Mouse (Mus musculus): ENCODE results near the gene Slc22a27. TPM values are rescaled to one million over a fixed set of nuclear protein-coding genes. Genes with fewer than 3 reads are reported as not detected.
"Not testable (repeated sequence)": the region's sequence is repeated elsewhere in the genome, so short reads cannot be mapped to it uniquely, and the experiment has no call there.

Gene Slc22a27
- polyA plus RNA-seq (2016; fragmentation: Nextera tagmentation; extraction: Ambion mirVana) = not detected in 2 replicates

DNA sequence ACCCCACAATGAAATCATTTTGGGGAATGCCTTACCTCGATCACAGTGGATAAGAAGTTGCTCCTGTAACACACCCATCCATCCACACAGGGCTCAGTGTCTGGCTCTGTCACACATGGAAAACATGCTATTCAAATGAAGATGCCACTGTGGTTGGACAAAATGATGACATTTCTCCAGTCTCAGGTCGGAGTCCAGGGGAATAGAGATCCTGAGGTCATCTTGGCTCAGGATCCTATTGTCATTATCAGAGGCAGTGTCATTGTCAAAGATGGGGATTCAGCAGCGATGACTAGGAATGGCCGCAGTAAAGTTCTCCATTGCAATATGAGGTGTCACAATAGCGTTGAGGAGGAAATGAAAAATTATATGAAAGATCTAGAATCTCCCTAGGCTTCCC is at the start of gene Slc22a27:
Gene Slc22a27, minus strand, starts transcription at position 101 of the 400 bp plus-strand sequence.
- H3K4me3 ChIP-seq (replicated peaks); ATAC-seq (ENCODE audit: insufficient number of reproducible peaks, insufficient read depth, low FRiP score, low TSS enrichment, low read depth); H3K9me3 ChIP-seq; H3K4me2 ChIP-seq; H3K27ac ChIP-seq; H3K36me3 ChIP-seq; H3K9ac ChIP-seq (replicated peaks); H3K27me3 ChIP-seq; H3K4me1 ChIP-seq (replicated peaks): not testable (repeated sequence)
- 75% methylated on average over 5 of the region's 5 CpGs for WGBS

GRCm38 (mm10) chr19:8011596-8011995 is 45.8 kb upstream of the Slc22a27 start:
- H3K4me2 ChIP-seq; H3K27ac ChIP-seq; H3K4me3 ChIP-seq (replicated peaks); H3K27me3 ChIP-seq; ATAC-seq (ENCODE audit: insufficient number of reproducible peaks, insufficient read depth, low FRiP score, low TSS enrichment, low read depth); H3K36me3 ChIP-seq; H3K9ac ChIP-seq (replicated peaks); H3K4me1 ChIP-seq (replicated peaks): not testable (repeated sequence)
- WGBS = 91% methylated on average over 9 of the region's 9 CpGs
- H3K9me3 ChIP-seq = peaks cover 21% of the 10 kb centered on the region

- not testable (repeated sequence) for H3K4me3 ChIP-seq (replicated peaks); H3K9ac ChIP-seq (replicated peaks); H3K4me2 ChIP-seq; ATAC-seq (ENCODE audit: insufficient number of reproducible peaks, insufficient read depth, low FRiP score, low TSS enrichment, low read depth); H3K4me1 ChIP-seq (replicated peaks); H3K36me3 ChIP-seq; H3K27me3 ChIP-seq; H3K27ac ChIP-seq
- 92% methylated on average over 6 of the region's 6 CpGs for WGBS
- peaks cover 27% of the 10 kb centered on the region for H3K9me3 ChIP-seq
These were observed 43.3 kb upstream of the Slc22a27 start for GRCm38 (mm10) chr19:8009086-8009485.

GRCm38 (mm10) chr19:7968703-7969102 is 2.9 kb upstream of the Slc22a27 start:
- Histone ChIP-seq H3K4me3 (replicated peaks) (no peak overlapping the region), H3K27ac (no peak overlapping the region), H3K9ac (replicated peaks) (no peak overlapping the region), H3K4me1 (replicated peaks) (no peaks in the 10 kb centered on the region), H3K27me3 (no peaks in the 10 kb centered on the region), H3K4me2 (no peak overlapping the region), H3K9me3 (0 out of 2 replicates have a peak, but pooled peaks cover 4% of the 10 kb centered on the region), H3K36me3 (no peaks in the 10 kb centered on the region)
- 83% methylated on average over 2 of the region's 2 CpGs for whole genome bisulfite sequencing
- ATAC-seq (ENCODE audit: insufficient number of reproducible peaks, insufficient read depth, low FRiP score, low TSS enrichment, low read depth) = no peak

DNA sequence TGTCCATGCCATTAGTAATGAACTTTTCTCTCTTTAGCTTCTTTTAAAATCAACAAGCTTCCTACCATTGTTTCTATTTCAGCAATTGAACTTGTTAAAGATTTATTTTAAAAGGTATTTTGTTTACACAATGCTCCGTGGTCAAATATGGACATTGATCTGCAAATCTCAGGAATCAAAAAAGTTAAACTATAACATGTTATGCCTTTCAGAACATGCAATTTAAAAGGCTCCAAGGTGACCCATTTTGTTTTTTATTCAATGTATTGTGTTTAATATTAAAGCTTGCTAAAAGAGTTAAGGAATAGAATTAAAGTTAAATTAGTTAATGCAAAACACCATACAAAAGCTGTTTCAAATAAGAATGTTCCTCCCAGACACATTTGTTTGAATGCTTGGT is 723 bp upstream of the Slc22a27 start:
- H3K27ac ChIP-seq; H3K9me3 ChIP-seq; ATAC-seq (ENCODE audit: insufficient number of reproducible peaks, insufficient read depth, low FRiP score, low TSS enrichment, low read depth); H3K4me1 ChIP-seq (replicated peaks); H3K27me3 ChIP-seq; H3K9ac ChIP-seq (replicated peaks); H3K36me3 ChIP-seq; H3K4me2 ChIP-seq; H3K4me3 ChIP-seq (replicated peaks): not testable (repeated sequence)
- 60% methylated on average over 1 of the region's 1 CpGs for WGBS

- 88% methylated on average over 18 of the region's 18 CpGs for WGBS
- not testable (repeated sequence) for H3K27ac ChIP-seq
These were observed 26.4 kb downstream of the Slc22a27 start for GRCm38 (mm10) chr19:7939391-7939790.

DNA sequence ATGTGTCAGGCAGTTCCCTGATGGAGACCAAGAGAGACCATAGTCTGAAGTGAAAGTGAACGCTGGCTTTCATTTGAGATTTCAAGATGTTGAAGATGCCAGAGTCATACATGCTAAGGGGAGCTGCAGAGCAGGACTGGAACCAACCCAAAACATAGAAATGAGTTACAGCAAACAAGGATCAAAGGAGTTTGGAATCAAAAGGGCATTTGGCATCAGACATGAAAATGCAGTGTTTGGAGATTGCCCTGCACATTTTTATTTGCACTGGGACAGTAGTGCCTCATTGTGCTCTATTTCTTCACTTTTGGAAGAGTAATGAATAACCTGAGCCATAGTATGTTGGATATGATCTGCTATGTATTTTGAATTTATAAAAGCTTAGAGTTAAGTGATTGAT is 89.2 kb downstream of the Slc22a27 start:
- Histone ChIP-seq H3K27ac (no peak overlapping the region), H3K4me1 (replicated peaks) (no peaks in the 10 kb centered on the region), H3K4me3 (replicated peaks) (no peak overlapping the region), H3K27me3 (no peaks in the 10 kb centered on the region), H3K36me3 (no peaks in the 10 kb centered on the region), H3K9ac (replicated peaks) (no peak overlapping the region), H3K4me2 (no peak overlapping the region), H3K9me3 (peaks cover 20% of the 10 kb centered on the region)
- 83% methylated on average over 1 of the region's 1 CpGs for WGBS
- ATAC-seq (ENCODE audit: insufficient number of reproducible peaks, insufficient read depth, low FRiP score, low TSS enrichment, low read depth) = no peak

More at GRCm38 (mm10) chr19:7939391-7939790, 26.4 kb downstream of the Slc22a27 start:
- H3K4me1 ChIP-seq (replicated peaks); H3K9ac ChIP-seq (replicated peaks); H3K4me2 ChIP-seq; ATAC-seq (ENCODE audit: insufficient number of reproducible peaks, insufficient read depth, low FRiP score, low TSS enrichment, low read depth); H3K27me3 ChIP-seq; H3K36me3 ChIP-seq; H3K4me3 ChIP-seq (replicated peaks): not testable (repeated sequence)
- H3K9me3 ChIP-seq = peaks cover 28% of the 10 kb centered on the region

DNA sequence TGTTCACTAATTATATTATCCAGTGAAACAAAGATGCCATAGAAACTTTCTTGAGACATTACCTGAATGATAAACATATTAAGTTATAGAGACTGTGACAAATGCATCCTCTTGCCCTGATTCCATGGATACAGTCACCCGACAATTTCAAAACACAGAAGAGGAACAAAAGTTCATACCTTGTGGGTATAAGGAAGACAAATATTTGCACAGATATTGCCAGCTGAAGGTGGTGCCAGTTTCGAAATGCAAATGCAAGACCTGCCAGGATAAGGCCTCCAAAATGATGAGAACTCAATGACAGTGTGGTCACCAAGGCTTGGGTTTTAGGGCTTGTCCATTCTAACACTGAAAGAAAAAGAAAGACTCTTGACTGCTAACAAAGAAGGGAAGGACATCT is 136.0 kb downstream of the Slc22a27 start:
- no peak overlapping the region for H3K27ac ChIP-seq
- no peak overlapping the region for H3K4me2 ChIP-seq
- no peak overlapping the region for H3K4me3 ChIP-seq (replicated peaks)
- H3K36me3 ChIP-seq = no peaks in the 10 kb centered on the region
- no peaks in the 10 kb centered on the region for H3K4me1 ChIP-seq (replicated peaks)
- no peak for ATAC-seq (ENCODE audit: insufficient number of reproducible peaks, insufficient read depth, low FRiP score, low TSS enrichment, low read depth)
- no peak overlapping the region for H3K9ac ChIP-seq (replicated peaks)
- whole genome bisulfite sequencing = 74% methylated on average over 2 of the region's 2 CpGs
- H3K27me3 ChIP-seq = no peaks in the 10 kb centered on the region
- H3K9me3 ChIP-seq = peaks cover 21% of the 10 kb centered on the region; the same call in 1 of the 2 replicates

Small RNA genes lying within 50 kb of the gene (microRNA-seq; reads per million reads assigned to microRNA genes)
- gene Gm24951 = not detected

Other genes starting within 250 kb of the Slc22a27 start
- gene Slc22a26, start 163.4 kb downstream of the Slc22a27 start, polyA plus RNA-seq (2016; fragmentation: Nextera tagmentation; extraction: Ambion mirVana) = not detected in 2 replicates
- not detected in 2 replicates for gene Slc22a28, start 166.0 kb upstream of the Slc22a27 start, polyA plus RNA-seq (2016; fragmentation: Nextera tagmentation; extraction: Ambion mirVana)

Data from limb, embryonic 12.5 days (tissue).